Mouse (Mus musculus) heart, adult 2 months (tissue): Measurements from ENCODE around the gene Fgf11. TPM values are rescaled to one million over a fixed set of nuclear protein-coding genes. Genes with fewer than 3 reads are reported as not detected.
A peak's percentile ranks its signal among the peaks of the same experiment; 100 is the strongest.

Source experiments
- DNase-seq, 2 experiments: peaks; one replicate each; pipeline ENCODE4 v3.0.0; 2021
- H3K27ac ChIP-seq: fragments of 200-600 bp; 2 replicates; pipeline ENCODE4 v1.8.1; 2022
- H3K27me3 ChIP-seq: fragments of 200-500 bp; 2 replicates; pipeline ENCODE4 v1.6.1; 2012; ENCODE audit warnings: mild to moderate bottlenecking, low read length, inconsistent platforms, mixed read lengths; ENCODE audit not compliant: control insufficient read depth, insufficient read depth
- H3K36me3 ChIP-seq: fragments of 200-500 bp; 2 replicates; pipeline ENCODE4 v1.6.1; 2012; ENCODE audit warnings: low read length, inconsistent platforms; ENCODE audit not compliant: control insufficient read depth, insufficient read depth
- H3K4me1 ChIP-seq: fragments of 200-500 bp; 2 replicates; pipeline ENCODE4 v1.6.1; 2011; ENCODE audit warnings: low read length; ENCODE audit not compliant: control insufficient read depth, insufficient read depth
- H3K4me3 ChIP-seq: fragments of 200-600 bp; 2 replicates; pipeline ENCODE4 v1.8.1; 2022
- H3K79me2 ChIP-seq: fragments of 200-500 bp; replicated peaks from 2 replicates; pipeline ENCODE4 v1.6.1; 2012; ENCODE audit warnings: mild to moderate bottlenecking, inconsistent platforms, low read length, moderate library complexity, mixed read lengths; ENCODE audit not compliant: control insufficient read depth, insufficient read depth
- H3K9ac ChIP-seq: fragments of 200-500 bp; 2 replicates; pipeline ENCODE4 v1.6.1; 2012; ENCODE audit warnings: low read depth, mild to moderate bottlenecking, control low read depth, inconsistent platforms, low read length, mixed read lengths
- CTCF ChIP-seq: fragments of 200-600 bp; IDR thresholded peaks from 2 replicates; pipeline ENCODE4 v1.8.1; 2022; ENCODE audit warnings: antibody characterized with exemption, mild to moderate bottlenecking, moderate library complexity
- EP300 ChIP-seq: fragments of 200-500 bp; IDR thresholded peaks from 2 replicates; pipeline ENCODE4 v1.6.1; 2011; ENCODE audit warnings: low read depth, low read length, control low read depth; ENCODE audit not compliant: insufficient read depth
- POLR2A ChIP-seq: fragments of 200-500 bp; IDR thresholded peaks from 2 replicates; pipeline ENCODE4 v1.6.1; 2011; ENCODE audit warnings: mild to moderate bottlenecking, low read depth, low read length, control low read depth; ENCODE audit not compliant: insufficient read depth
- WGBS: fragments of 180-500 bp; shearing (Covaris S2); methylation state at CpG from one replicate; pipeline ENCODE4 v1.1.7; 2018; 5-methylcytosine and 5-hydroxymethylcytosine counted together
- intact Hi-C: fragments of 180-260 bp; cut with DNase I; formaldehyde crosslinking; loops from one replicate; pipeline ENCODE4 v1.15.1; 2025
- polyA plus RNA-seq: library from polyadenylated mRNA; depleted of rRNA; stranded (reverse); fragments of >200 nt; gene quantifications from 2 replicates; pipeline ENCODE4 v1.2.3, GENCODE M21; 2012
- total RNA-seq, 2 experiments: library from RNA; stranded (reverse); gene quantifications; 2 replicates each; pipeline ENCODE4 v1.2.3; 2021

Fgf11 gene
- total and polyA plus RNA-seq, 3 experiments: 1.9 to 3.3 (median 2.5) TPM

- H3K9ac ChIP-seq: peak overlapping the region; percentile 98
- H3K27ac ChIP-seq: peak overlapping the region; percentile 99
- TF ChIP-seq EP300 (no peak), CTCF (no peak), POLR2A (no peak; the same call in 1 of the 2 replicates)
- DNase-seq: peak; percentile 84 to 86
- H3K4me1 ChIP-seq: peaks cover 11% of the 10 kb centered on the region
- no peaks in the 10 kb centered on the region for H3K36me3 ChIP-seq
- no peaks in the 10 kb centered on the region for H3K27me3 ChIP-seq
- intact Hi-C loops: loop anchor here (2.0 kb wide), 1 partner anchor 37 kb away; no protein-coding TSS in a partner anchor
- WGBS: 0% methylated on average over 36 of the region's 37 CpGs
- no peaks in the 10 kb centered on the region; the same call in 1 of the 2 replicates for H3K79me2 ChIP-seq
- peak overlapping the region; percentile 99 for H3K4me3 ChIP-seq
These were observed 35.5 kb downstream of the Fgf11 start for GRCm38 (mm10) chr11:69766126-69766609.

- Histone ChIP-seq H3K27ac (peak within 1 kb of the TSS; percentile 99), H3K4me1 (peaks cover 11% of the 10 kb centered on the region), H3K36me3 (no peaks in the 10 kb centered on the region), H3K27me3 (no peaks in the 10 kb centered on the region), H3K4me3 (peak within 1 kb of the TSS; percentile 99), H3K9ac (peak within 1 kb of the TSS; percentile 98), H3K79me2 (no peaks in the 10 kb centered on the region; the same call in 1 of the 2 replicates)
- DNase-seq: peak; percentile 72 to 75
- peak; percentile 82 for TF ChIP-seq POLR2A
- no peak for TF ChIP-seq EP300
- WGBS: 15% methylated on average over 43 of the region's 55 CpGs
- intact Hi-C loops: loop anchor here (2.0 kb wide), 1 partner anchor 37 kb away; no protein-coding TSS in a partner anchor
These were observed 36.2 kb downstream of the Fgf11 start, which contains the start of gene Zbtb4 for GRCm38 (mm10) chr11:69765221-69766125. TSS of gene Zbtb4 (plus strand) at chr11:69765912.

- H3K27me3 ChIP-seq: no peaks in the 10 kb centered on the region
- H3K79me2 ChIP-seq: no peaks in the 10 kb centered on the region; the same call in 1 of the 2 replicates
- intact Hi-C loops: no loop called here
- no peak for DNase-seq
- no peak overlapping the region for H3K4me3 ChIP-seq
- peaks cover 11% of the 10 kb centered on the region for H3K4me1 ChIP-seq
- TF ChIP-seq CTCF (peak; percentile 46), EP300 (no peak)
- H3K36me3 ChIP-seq: no peaks in the 10 kb centered on the region
- 77% methylated on average over 7 of the region's 7 CpGs for WGBS
- H3K9ac ChIP-seq: no peak overlapping the region
- H3K27ac ChIP-seq: no peak overlapping the region
These were observed 38.1 kb downstream of the Fgf11 start for GRCm38 (mm10) chr11:69763551-69763950.

GRCm38 (mm10) chr11:69761868-69762267 is 39.8 kb downstream of the Fgf11 start, which contains the start of gene Slc35g3:
TSS of gene Slc35g3 (minus strand) at chr11:69761968.
- DNase-seq: no peak
- H3K79me2 ChIP-seq: no peaks in the 10 kb centered on the region; the same call in 1 of the 2 replicates
- no peak within 1 kb of the TSS for H3K4me3 ChIP-seq
- H3K9ac ChIP-seq: no peak within 1 kb of the TSS
- no peaks in the 10 kb centered on the region for H3K27me3 ChIP-seq
- H3K27ac ChIP-seq: no peak within 1 kb of the TSS
- intact Hi-C loops: no loop called here
- peaks cover 2% of the 10 kb centered on the region; the same call in 1 of the 2 replicates for H3K4me1 ChIP-seq
- WGBS: 29% methylated on average over 1 of the region's 1 CpGs
- H3K36me3 ChIP-seq: peaks cover 5% of the 10 kb centered on the region
- TF ChIP-seq CTCF: no peak
- no peak for TF ChIP-seq POLR2A
- no peak for TF ChIP-seq EP300

GRCm38 (mm10) chr11:69760901-69761200 is 40.8 kb downstream of the Fgf11 start:
- Histone ChIP-seq H3K36me3 (peaks cover 5% of the 10 kb centered on the region), H3K79me2 (no peaks in the 10 kb centered on the region), H3K4me1 (peaks cover 4% of the 10 kb centered on the region; the same call in 1 of the 2 replicates), H3K27me3 (no peaks in the 10 kb centered on the region), H3K27ac (no peak overlapping the region), H3K9ac (no peak overlapping the region), H3K4me3 (no peak overlapping the region)
- DNase-seq: no peak
- no peak for TF ChIP-seq CTCF
- no peak for TF ChIP-seq EP300
- no peak for TF ChIP-seq POLR2A
- 98% methylated on average over 7 of the region's 7 CpGs for WGBS
- intact Hi-C loops: no loop called here
